Mouse (Mus musculus) embryonic fibroblast, embryonic 13.5 days (primary cell): ENCODE results near the gene Tpx2.

Experiments
- CTCF ChIP-seq: IDR thresholded peaks from 2 replicates; pipeline ENCODE4 v1.5.1; 2011; ENCODE audit warnings: mild to moderate bottlenecking, control low read depth, low read length, moderate library complexity, borderline replicate concordance; ENCODE audit not compliant: insufficient read depth
- POLR2A ChIP-seq: IDR thresholded peaks from 2 replicates; pipeline ENCODE4 v1.6.1; 2011; ENCODE audit warnings: low read depth, mild to moderate bottlenecking, control low read depth, low read length, moderate library complexity

DNA sequence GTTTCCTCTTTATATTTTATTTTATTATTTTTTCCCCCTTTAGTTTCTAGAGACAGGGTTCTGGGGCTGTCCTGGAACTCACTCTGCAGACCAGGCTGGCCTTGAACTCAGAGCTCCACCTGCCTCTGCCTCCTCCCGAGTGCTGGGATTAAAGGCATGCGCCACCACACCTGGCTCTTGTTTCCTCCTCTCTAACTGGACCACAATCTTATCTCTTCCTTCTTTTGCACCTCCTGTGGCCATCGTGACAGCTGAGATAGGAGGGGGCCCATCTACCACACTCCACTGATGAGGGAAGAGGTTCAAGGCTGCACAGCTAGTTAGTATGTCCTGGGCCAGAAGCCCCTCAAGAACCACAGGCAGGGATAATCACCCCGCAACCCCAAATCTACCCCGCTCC lies 76.8 kb downstream of the Tpx2 start:
- TF ChIP-seq CTCF (no peak), POLR2A (no peak)
